Mouse (Mus musculus) midbrain, embryonic 15.5 days (tissue): ENCODE results near the gene Tpcn2. TPM values are rescaled to one million over a fixed set of nuclear protein-coding genes. Genes with fewer than 3 reads are reported as not detected.

Experiments
- ATAC-seq: fragments of 200-750 bp; cut with Nextera tagmentation; replicated peaks from 2 replicates; pipeline ENCODE4 v1.8.0; 2017; ENCODE audit warnings: moderate TSS enrichment
- H3K27ac ChIP-seq: fragments of 300-500 bp; sonication (generic); 2 replicates; pipeline ENCODE4 v1.5.1; 2015; ENCODE audit warnings: mild to moderate bottlenecking, inconsistent platforms
- H3K27me3 ChIP-seq: fragments of 300-500 bp; sonication (generic); replicated peaks from 2 replicates; pipeline ENCODE4 v1.6.1; 2015; ENCODE audit warnings: inconsistent platforms
- H3K36me3 ChIP-seq: fragments of 300-500 bp; sonication (generic); replicated peaks from 2 replicates; pipeline ENCODE4 v1.6.1; 2015; ENCODE audit warnings: inconsistent platforms
- H3K4me1 ChIP-seq: fragments of 300-500 bp; sonication (generic); 2 replicates; pipeline ENCODE4 v1.6.1; 2015; ENCODE audit warnings: inconsistent platforms
- H3K4me2 ChIP-seq: fragments of 300-500 bp; sonication (generic); 2 replicates; pipeline ENCODE4 v1.6.1; 2015; ENCODE audit warnings: inconsistent platforms, mild to moderate bottlenecking, moderate library complexity
- H3K4me3 ChIP-seq: fragments of 300-500 bp; sonication (generic); 2 replicates; pipeline ENCODE4 v1.5.1; 2015; ENCODE audit warnings: mild to moderate bottlenecking, inconsistent platforms
- H3K9ac ChIP-seq: fragments of 300-500 bp; sonication (generic); 2 replicates; pipeline ENCODE4 v1.6.1; 2015; ENCODE audit warnings: mild to moderate bottlenecking, inconsistent platforms
- H3K9me3 ChIP-seq: fragments of 300-500 bp; sonication (generic); 2 replicates; pipeline ENCODE4 v1.6.1; 2016; ENCODE audit warnings: inconsistent platforms
- WGBS: fragments of 180-500 bp; shearing (Covaris S2); methylation state at CpG from one replicate; pipeline ENCODE4 v1.1.7; 2015; ENCODE audit warnings: mixed read lengths; 5-methylcytosine and 5-hydroxymethylcytosine counted together
- polyA plus RNA-seq: library from polyadenylated mRNA; unstranded; fragments of >200 nt; fragmentation: Nextera tagmentation; extraction: Ambion mirVana; gene quantifications from 2 replicates; pipeline ENCODE4 v1.2.1, GENCODE M21; 2015

Gene Tpcn2
- polyA plus RNA-seq, 1 experiment from 2014 or later: 2.9 TPM

DNA sequence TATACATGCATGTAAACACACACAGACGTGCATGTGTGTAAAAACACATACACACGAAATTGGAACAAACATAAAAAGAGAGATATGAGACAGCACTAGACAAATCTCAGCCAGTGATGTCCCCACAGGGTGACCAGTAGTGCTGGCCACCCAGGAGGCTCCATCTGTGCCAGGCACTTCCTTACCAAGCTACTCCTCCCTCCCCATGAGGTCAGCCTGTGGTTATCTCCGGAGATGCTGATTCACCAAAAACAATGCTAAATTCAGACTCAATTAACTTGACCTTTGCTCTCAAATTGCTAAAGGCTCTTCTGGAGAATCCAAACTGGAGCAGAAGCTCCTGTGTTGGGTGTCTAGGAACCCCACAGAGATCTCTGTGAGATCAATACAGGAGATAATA is 96.0 kb downstream of the Tpcn2 start:
- Histone ChIP-seq H3K4me1 (no peaks in the 10 kb centered on the region), H3K9ac (no peak overlapping the region), H3K27ac (no peak overlapping the region), H3K4me3 (no peak overlapping the region), H3K36me3 (no peaks in the 10 kb centered on the region), H3K27me3 (no peaks in the 10 kb centered on the region), H3K4me2 (no peak overlapping the region), H3K9me3 (no peaks in the 10 kb centered on the region)
- ATAC-seq: no peak
- 80% methylated on average over 3 of the region's 3 CpGs for WGBS

DNA sequence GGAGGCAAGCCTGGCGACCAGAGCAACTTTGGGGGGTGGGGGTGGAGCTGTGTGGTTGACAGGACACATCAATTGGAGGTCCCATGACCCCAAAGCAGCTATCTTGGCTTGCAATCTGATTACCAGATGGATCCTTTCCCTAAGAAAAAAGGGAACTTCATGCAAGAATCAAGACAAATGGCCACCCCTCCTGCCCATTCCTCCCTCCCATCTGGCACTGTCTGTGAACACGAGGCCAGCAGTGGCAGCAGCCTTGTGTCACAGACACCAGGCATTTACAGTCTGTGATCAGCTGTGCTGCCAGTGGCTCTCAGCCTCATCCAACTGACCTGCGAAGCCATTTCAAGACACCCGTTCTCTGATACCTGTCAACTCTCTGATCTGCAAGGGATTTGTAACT is 101.4 kb downstream of the Tpcn2 start:
- no peak for ATAC-seq
- peaks cover 4% of the 10 kb centered on the region; the same call in 1 of the 2 replicates for H3K4me1 ChIP-seq
- H3K4me2 ChIP-seq: no peak overlapping the region
- WGBS: 58% methylated on average over 4 of the region's 4 CpGs
- H3K4me3 ChIP-seq: no peak overlapping the region
- no peaks in the 10 kb centered on the region for H3K36me3 ChIP-seq
- no peak overlapping the region for H3K9ac ChIP-seq
- no peaks in the 10 kb centered on the region for H3K27me3 ChIP-seq
- no peaks in the 10 kb centered on the region for H3K9me3 ChIP-seq
- H3K27ac ChIP-seq: no peak overlapping the region

DNA sequence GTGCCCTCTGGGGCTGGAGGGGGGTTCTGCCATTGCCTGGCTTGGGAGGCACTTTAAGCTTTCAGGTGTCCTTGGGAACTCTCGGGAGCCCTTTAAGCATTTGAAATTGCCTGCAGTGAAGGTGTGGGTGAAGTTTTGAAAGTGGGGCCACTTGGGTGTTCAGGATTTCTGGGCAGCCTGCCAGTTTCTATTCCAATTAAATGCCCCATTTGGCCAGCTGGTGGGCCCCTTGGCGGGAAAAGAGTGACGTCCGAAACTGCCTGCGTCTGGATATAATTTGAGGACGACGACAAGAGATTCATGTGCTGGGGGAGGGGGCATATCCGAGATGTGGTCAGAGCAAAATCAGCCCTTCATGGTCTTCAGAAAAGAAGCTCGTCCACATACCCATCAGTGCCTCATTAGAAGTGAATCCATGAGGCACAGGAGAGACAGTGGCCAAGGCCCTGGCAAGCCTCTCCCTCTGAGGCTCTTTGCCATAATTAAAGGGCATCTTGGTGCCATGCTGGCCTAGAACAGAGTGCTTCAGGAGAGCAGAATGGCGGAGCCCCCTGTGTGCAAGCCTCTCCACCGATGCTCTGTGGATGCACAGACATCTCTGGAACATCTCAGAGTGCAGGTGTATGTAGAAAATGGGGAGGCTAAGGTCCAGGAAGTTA is 102.3 kb downstream of the Tpcn2 start:
- H3K27ac ChIP-seq: no peak overlapping the region
- H3K4me1 ChIP-seq: peaks cover 9% of the 10 kb centered on the region; the same call in 1 of the 2 replicates
- no peak overlapping the region for H3K9ac ChIP-seq
- ATAC-seq: no peak
- no peaks in the 10 kb centered on the region for H3K9me3 ChIP-seq
- no peak overlapping the region for H3K4me3 ChIP-seq
- H3K4me2 ChIP-seq: no peak overlapping the region
- no peaks in the 10 kb centered on the region for H3K27me3 ChIP-seq
- H3K36me3 ChIP-seq: no peaks in the 10 kb centered on the region
- 48% methylated on average over 11 of the region's 11 CpGs for whole genome bisulfite sequencing

DNA sequence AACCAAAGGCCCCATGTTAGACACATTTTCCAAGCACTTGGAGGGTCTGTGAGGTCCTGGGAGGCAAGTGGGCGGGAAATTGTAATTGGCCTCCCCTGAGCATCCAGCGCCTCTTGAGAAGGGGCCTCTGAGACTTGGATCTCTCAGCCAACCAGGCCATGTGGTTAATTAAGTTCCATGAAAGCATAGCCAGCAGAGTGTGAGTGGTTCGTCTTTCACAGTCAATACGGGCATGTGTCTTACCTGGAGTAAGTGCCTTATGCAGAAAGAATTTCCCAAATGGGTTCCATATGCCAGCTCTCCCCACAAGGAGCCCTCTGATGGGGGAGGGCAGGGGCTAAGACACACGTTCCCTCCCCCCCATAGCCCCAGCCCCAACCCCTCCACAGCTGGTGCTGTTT is 104.1 kb downstream of the Tpcn2 start:
- no peak overlapping the region for H3K4me3 ChIP-seq
- H3K9me3 ChIP-seq: no peaks in the 10 kb centered on the region
- ATAC-seq: no peak
- H3K4me1 ChIP-seq: peaks cover 9% of the 10 kb centered on the region; the same call in 1 of the 2 replicates
- H3K4me2 ChIP-seq: no peak overlapping the region
- H3K27me3 ChIP-seq: no peaks in the 10 kb centered on the region
- no peak overlapping the region for H3K9ac ChIP-seq
- H3K27ac ChIP-seq: no peak overlapping the region
- no peaks in the 10 kb centered on the region for H3K36me3 ChIP-seq
- WGBS: 50% methylated on average over 5 of the region's 5 CpGs

DNA sequence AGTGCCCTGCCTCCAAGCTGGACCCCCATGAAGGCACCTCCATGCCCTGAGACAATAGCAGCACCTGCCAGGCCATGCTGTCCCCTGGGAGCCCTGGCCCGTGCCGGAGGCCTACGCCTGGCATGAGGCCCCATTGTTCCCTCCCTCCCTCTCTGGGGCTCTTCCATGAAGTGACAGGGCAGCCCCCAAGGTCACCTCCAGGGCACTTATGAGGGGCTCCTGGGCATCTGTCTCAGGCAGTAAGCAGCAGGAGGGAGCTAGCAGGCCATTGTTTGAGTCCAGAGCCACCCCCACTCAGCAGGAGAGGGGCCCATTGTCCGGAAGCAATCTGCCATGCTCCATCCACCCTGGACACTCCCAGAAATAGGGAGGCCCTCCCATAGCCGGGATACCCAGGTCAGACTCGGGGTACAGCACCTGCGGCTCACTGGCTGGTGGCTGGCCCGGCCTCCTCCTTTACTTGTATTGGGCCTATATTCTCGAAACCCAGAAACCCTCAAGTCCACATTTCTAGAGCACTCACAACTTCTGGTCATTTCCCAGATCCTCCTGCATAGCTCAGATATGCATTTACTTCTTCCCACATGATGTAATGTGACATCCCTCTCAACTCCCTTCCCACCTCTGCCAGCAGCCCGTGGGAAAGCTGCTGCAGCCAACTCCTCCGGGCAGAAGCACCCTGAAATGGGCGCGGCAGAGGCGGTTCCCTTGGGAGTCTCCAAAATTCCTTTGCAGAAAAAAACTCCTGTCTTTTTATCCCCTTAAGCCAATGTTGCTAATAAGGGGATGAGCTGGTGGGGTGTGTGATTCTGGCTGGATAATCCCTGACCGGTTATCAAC is 106.8 kb downstream of the Tpcn2 start:
- no peak for ATAC-seq
- no peaks in the 10 kb centered on the region for H3K27me3 ChIP-seq
- H3K4me3 ChIP-seq: no peak overlapping the region
- no peak overlapping the region for H3K4me2 ChIP-seq
- WGBS: 34% methylated on average over 15 of the region's 15 CpGs
- H3K36me3 ChIP-seq: no peaks in the 10 kb centered on the region
- peaks cover 18% of the 10 kb centered on the region for H3K4me1 ChIP-seq
- H3K27ac ChIP-seq: no peak overlapping the region
- no peak overlapping the region for H3K9ac ChIP-seq
- H3K9me3 ChIP-seq: no peaks in the 10 kb centered on the region

DNA sequence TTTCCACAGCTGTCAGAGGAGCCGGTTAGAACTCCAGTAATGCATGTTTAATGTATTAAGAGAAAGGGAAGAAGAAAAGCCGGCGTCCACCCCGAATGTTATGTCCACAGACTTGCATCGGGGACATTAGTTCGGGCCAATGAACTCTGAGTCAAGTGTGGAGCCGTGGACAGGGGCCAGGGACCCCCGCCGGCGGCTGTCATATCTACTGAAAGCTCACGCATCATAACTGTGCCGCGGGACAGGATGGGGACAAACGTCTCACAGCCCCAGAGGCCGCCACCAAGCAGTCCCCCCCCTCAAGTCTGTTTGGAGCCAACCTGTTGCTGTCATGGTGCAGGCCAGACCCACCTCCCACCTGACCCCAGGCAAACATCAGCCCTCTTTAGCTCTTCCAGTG is 110.2 kb downstream of the Tpcn2 start:
- peak; percentile 48; the same call in 1 of the 2 replicates for ATAC-seq
- Histone ChIP-seq H3K36me3 (no peaks in the 10 kb centered on the region), H3K9ac (no peak overlapping the region), H3K9me3 (no peaks in the 10 kb centered on the region), H3K27ac (0 out of 2 replicates have a peak overlapping the region, but pooled peaks have one; percentile 27), H3K27me3 (no peaks in the 10 kb centered on the region), H3K4me3 (no peak overlapping the region), H3K4me2 (peak overlapping the region; percentile 38), H3K4me1 (peaks cover 13% of the 10 kb centered on the region)
- 20% methylated on average over 15 of the region's 15 CpGs for WGBS

DNA sequence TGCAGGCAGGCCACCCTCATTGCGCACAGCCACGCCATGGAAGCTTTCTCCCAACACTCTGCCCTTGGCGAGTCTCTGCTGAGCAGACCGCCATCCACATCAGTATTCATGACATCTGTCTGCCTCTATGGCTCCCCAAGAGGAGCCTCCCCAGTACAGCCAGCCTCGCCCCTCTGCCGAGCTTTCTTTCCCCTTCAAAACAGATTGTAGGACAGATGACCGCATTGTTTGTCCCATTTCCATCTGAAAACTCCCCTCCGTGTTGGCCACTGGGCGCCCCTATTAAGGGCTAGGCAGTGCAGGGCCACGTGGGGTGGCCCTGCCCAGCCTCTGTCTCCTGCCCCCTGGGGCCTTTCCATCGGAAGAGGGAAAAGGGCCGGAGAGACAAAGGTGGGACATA is 110.7 kb downstream of the Tpcn2 start:
- H3K27ac ChIP-seq: 0 out of 2 replicates have a peak overlapping the region, but pooled peaks have one; percentile 27
- peak overlapping the region; percentile 5; the same call in 1 of the 2 replicates for H3K4me3 ChIP-seq
- H3K4me1 ChIP-seq: peaks cover 13% of the 10 kb centered on the region
- 2% methylated on average over 12 of the region's 12 CpGs for WGBS
- H3K4me2 ChIP-seq: peak overlapping the region; percentile 38
- H3K27me3 ChIP-seq: no peaks in the 10 kb centered on the region
- peak; percentile 85 for ATAC-seq
- H3K9me3 ChIP-seq: no peaks in the 10 kb centered on the region
- H3K9ac ChIP-seq: no peak overlapping the region
- H3K36me3 ChIP-seq: no peaks in the 10 kb centered on the region

DNA sequence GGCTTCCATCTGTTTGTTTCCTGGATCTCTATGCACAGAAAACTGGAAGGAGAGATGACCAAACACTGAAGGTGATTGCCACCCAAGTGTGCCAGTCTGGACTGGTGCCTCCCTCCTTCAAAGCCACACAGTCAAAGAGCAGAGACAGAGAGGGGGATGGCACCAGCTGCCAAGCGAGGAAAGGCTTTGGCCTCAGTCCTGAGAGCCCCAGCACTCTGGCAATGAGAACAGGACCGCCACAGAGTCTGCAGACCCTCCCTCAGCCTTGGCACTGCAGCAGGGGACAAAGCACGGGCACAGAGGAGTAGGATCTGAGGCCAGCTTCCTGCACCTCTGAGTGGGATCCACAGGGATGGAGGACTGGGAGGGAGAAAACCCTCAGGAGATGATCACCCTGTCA is 114.1 kb downstream of the Tpcn2 start:
- Histone ChIP-seq H3K4me2 (no peak overlapping the region), H3K27me3 (no peaks in the 10 kb centered on the region), H3K36me3 (no peaks in the 10 kb centered on the region), H3K9me3 (no peaks in the 10 kb centered on the region), H3K4me3 (no peak overlapping the region), H3K4me1 (peaks cover 9% of the 10 kb centered on the region), H3K9ac (no peak overlapping the region), H3K27ac (no peak overlapping the region)
- no peak for ATAC-seq
- 69% methylated on average over 3 of the region's 3 CpGs for WGBS

DNA sequence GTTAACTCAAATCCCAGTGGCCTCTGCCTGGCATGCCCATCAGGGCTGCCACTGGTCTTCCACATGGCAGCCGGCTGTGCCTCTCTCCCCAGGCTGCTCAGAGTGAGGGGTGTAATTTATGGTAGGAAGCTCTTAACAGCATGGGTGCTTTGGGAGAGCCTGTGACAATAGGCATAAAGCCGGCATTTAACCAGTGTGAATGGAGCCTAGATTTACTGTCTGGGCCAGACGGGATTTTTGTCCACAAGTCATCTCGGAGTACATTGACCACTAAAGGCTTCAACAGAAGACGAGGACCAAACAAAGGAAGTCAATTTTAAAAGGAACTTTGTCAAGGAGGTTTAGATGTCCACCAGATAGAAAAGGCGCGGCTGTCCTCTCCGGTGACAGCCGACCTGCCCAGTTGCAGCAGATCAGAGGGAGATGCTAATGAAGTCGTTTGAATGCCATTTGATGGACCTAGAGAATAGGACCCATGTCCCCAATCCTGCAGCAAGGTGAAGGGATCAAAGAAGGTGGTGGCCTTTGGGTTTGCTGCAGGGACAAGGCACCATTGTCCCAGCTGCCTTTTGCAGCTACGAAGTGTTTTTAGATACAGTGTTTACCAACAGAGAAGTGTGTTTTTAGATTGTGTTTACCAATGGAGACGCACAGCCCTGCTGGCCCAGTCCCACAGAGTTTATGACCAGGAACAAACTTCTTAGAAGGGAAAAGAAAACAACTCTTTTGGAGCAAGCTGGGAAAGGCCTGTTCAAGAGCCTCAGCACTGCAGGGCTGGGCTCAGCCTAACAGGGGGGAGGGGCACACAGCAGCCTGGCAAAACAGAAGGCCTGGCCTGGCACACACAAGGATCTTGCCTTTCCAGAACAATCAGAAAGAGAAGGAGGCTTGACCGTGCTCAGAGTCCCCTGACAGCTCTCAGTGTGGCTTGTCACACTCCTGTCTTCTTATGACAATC is 124.2 kb downstream of the Tpcn2 start:
- H3K4me1 ChIP-seq: no peaks in the 10 kb centered on the region
- no peaks in the 10 kb centered on the region for H3K9me3 ChIP-seq
- peak; percentile 58; the same call in 1 of the 2 replicates for ATAC-seq
- H3K27me3 ChIP-seq: no peaks in the 10 kb centered on the region
- WGBS: 16% methylated on average over 13 of the region's 13 CpGs
- H3K9ac ChIP-seq: no peak overlapping the region
- no peaks in the 10 kb centered on the region for H3K36me3 ChIP-seq
- no peak overlapping the region for H3K4me2 ChIP-seq
- no peak overlapping the region for H3K27ac ChIP-seq
- no peak overlapping the region for H3K4me3 ChIP-seq

DNA sequence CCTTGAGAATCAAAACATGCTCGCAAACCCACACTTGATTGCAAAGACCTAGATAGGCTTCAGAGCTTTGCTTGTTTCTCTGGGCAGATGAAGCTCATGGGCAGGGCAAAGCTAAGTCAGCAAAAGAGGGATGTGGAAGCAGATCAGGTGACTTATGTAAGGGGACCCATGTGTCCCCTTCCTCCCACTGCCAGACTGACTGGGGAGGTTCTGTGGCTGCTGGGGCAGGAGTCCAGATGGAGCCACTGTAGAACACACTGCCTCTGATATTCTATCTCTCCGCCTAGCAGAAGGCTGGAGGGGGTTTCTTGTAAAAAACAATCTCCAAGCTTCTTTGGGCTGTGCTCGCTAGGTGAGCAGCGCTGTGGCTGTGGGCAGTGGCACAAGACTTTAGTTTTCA is 128.1 kb downstream of the Tpcn2 start:
- H3K27ac ChIP-seq: no peak overlapping the region
- no peak overlapping the region for H3K4me2 ChIP-seq
- ATAC-seq: no peak
- no peak overlapping the region for H3K4me3 ChIP-seq
- H3K27me3 ChIP-seq: no peaks in the 10 kb centered on the region
- H3K9ac ChIP-seq: no peak overlapping the region
- H3K36me3 ChIP-seq: no peaks in the 10 kb centered on the region
- no peaks in the 10 kb centered on the region for H3K4me1 ChIP-seq
- no peaks in the 10 kb centered on the region for H3K9me3 ChIP-seq
- 88% methylated on average over 4 of the region's 4 CpGs for WGBS

DNA sequence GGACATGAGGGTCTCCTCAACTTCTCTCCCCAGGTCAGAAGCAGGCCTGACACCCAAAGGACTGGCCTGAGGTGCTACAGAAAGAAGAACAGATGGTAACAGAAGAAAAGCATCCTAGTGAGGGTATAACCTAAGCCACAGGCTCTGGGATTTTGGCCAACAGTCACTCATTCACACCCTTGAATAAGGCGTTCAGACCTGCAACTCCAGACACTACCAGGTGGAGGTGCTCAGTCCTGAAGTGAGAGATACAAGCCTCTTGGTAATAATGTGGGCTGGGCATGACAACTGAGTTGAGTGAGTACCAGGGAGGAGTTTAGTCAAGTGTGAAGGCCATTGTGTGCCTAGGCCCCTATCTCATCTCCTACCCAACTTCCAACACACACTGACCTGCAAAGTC is 129.7 kb downstream of the Tpcn2 start:
- WGBS: 76% methylated on average over 1 of the region's 1 CpGs
- ATAC-seq: no peak
- H3K27ac ChIP-seq: no peak overlapping the region

DNA sequence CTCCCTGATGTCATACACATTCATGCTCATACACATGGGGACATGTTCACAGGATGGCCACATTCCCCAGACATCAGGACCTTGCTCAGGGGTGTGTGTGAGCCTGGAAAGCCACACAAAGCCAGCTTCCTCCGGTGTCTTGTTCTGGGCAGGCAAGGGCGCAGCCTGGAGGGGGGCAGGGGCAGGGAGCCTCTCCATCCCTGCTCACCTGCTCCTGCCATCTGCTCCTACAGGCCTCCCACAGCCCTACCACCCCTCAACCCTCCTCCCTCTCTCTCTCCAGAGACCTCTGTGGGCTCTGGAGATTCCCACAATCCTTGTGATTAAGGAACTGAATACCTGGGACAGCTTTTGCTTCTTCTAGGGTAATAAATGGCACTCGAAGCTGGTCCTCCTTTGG is 132.0 kb downstream of the Tpcn2 start:
- Histone ChIP-seq H3K27ac (no peak overlapping the region), H3K4me3 (no peak overlapping the region), H3K27me3 (no peaks in the 10 kb centered on the region), H3K9ac (no peak overlapping the region), H3K4me2 (no peak overlapping the region), H3K36me3 (no peaks in the 10 kb centered on the region), H3K9me3 (no peaks in the 10 kb centered on the region), H3K4me1 (no peaks in the 10 kb centered on the region)
- ATAC-seq: no peak
- 78% methylated on average over 3 of the region's 3 CpGs for WGBS

More for the DNA sequence above, 129.7 kb downstream of the Tpcn2 start:
- Histone ChIP-seq H3K4me2 (no peak overlapping the region), H3K9me3 (no peaks in the 10 kb centered on the region), H3K4me1 (no peaks in the 10 kb centered on the region), H3K36me3 (no peaks in the 10 kb centered on the region), H3K27me3 (no peaks in the 10 kb centered on the region), H3K9ac (no peak overlapping the region), H3K4me3 (no peak overlapping the region)
